24 mouse cellular contexts compared by ENCODE assay signal in genomic region chr4:151937441-151937840, GRCm38 (mm10). TPM values are rescaled to one million over a fixed set of nuclear protein-coding genes. Genes with fewer than 3 reads are reported as not detected.
A peak's percentile ranks its signal among the peaks of the same experiment; 100 is the strongest.
DNase-seq lines count a peak whose midpoint lies in the region; ATAC-seq and TF ChIP-seq lines count a peak whose summit lies in the region.
"Had no signal": no experiment of that assay in that cellular context is flagged by ENCODE, and none has a peak within 500 bp of the region (broad histone marks: within the 10 kb centered on the region; RNA-seq: fewer than 3 reads in every experiment).

No protein-coding gene starts in this region.

- TF ChIP-seq CTCF in E14TG2a.4 (conservative IDR thresholded peaks at IDR 0.05; ENCODE audit: low read length): no peak

- peaks cover 74% of the 10 kb centered on the region for H3K4me1 ChIP-seq in E14TG2a.4 (replicated peaks; ENCODE audit: low read depth, low read length)
- peaks cover 73% of the 10 kb centered on the region for H3K4me1 ChIP-seq in liver, embryonic 15.5 days (replicated peaks)

- 86% methylated on average over 13 of the region's 13 CpGs for WGBS in liver, embryonic 15.5 days (ENCODE audit: insufficient replicate concordance)

- H3K27me3 ChIP-seq in E14TG2a.4 (ENCODE audit: insufficient read depth, low read length): no peaks in the 10 kb centered on the region
- H3K27me3 ChIP-seq in liver, embryonic 15.5 days: no peaks in the 10 kb centered on the region
- H3K27me3 ChIP-seq: CH12.LX; forebrain, embryonic 13.5 days; hindbrain, embryonic 12.5 days; limb, embryonic 13.5 days; lung, embryonic 15.5 days; Patski had no signal

- peak overlapping the region; percentile 8; the same call in 1 of the 2 replicates for H3K4me3 ChIP-seq in E14TG2a.4 (replicated peaks; ENCODE audit: low read length)
- no peak overlapping the region for H3K4me3 ChIP-seq in liver, embryonic 15.5 days (replicated peaks)
- H3K4me3 ChIP-seq: embryonic facial prominence, embryonic 10.5 days; forebrain, embryonic 13.5 days; heart, embryonic 10.5 days; hindbrain, embryonic 12.5 days; limb, embryonic 13.5 days; lung, embryonic 15.5 days; myocyte had no signal

- DNase-seq in adrenal gland, adult 2 months: peak; percentile 40
- DNase-seq in adrenal gland, adult 8-10 months: no peak
- peak; percentile 87 for DNase-seq in kidney, adult 9 months
- no peak for DNase-seq in heart, adult 11 months
- no peak for DNase-seq in thymus, postnatal 10 days (ENCODE audit: low spot score in 2 of 2)
- DNase-seq in urinary bladder, adult 18-20 months (ENCODE audit: low spot score in 2 of 2): no peak
- DNase-seq: cerebellum, adult 2 months; gastrocnemius, postnatal 36 days; heart, postnatal 10 days; layer of hippocampus, adult 9-11 months; midbrain, embryonic 14.5 days; retina, postnatal 1 day; right cerebral cortex, postnatal 4 days had no signal

- ATAC-seq in liver, embryonic 15.5 days (ENCODE audit: insufficient read depth): no peak
- ATAC-seq: forebrain, embryonic 13.5 days; Patski had no signal

- H3K4me2 ChIP-seq in liver, embryonic 15.5 days: peak overlapping the region; percentile 27; the same call in 1 of the 2 replicates
- H3K4me2 ChIP-seq: forebrain, embryonic 13.5 days; hindbrain, embryonic 12.5 days; limb, embryonic 13.5 days; lung, embryonic 15.5 days had no signal

- no peaks in the 10 kb centered on the region for H3K9me3 ChIP-seq in E14TG2a.4 (ENCODE audit: low read length)
- H3K9me3 ChIP-seq in liver, embryonic 15.5 days (replicated peaks): no peaks in the 10 kb centered on the region
- H3K9me3 ChIP-seq: embryonic facial prominence, embryonic 10.5 days; forebrain, embryonic 13.5 days; heart, embryonic 10.5 days; hindbrain, embryonic 12.5 days; limb, embryonic 13.5 days; lung, embryonic 15.5 days had no signal

- no peak overlapping the region for H3K9ac ChIP-seq in liver, embryonic 15.5 days
- H3K9ac ChIP-seq: forebrain, embryonic 13.5 days; hindbrain, embryonic 12.5 days; limb, embryonic 13.5 days; lung, embryonic 15.5 days had no signal

- 0 out of 2 replicates have a peak overlapping the region, but pooled peaks have one; percentile 22 for H3K27ac ChIP-seq in liver, embryonic 15.5 days (replicated peaks)
- H3K27ac ChIP-seq: embryonic facial prominence, embryonic 10.5 days; forebrain, embryonic 13.5 days; heart, embryonic 10.5 days; hindbrain, embryonic 12.5 days; limb, embryonic 13.5 days; lung, embryonic 15.5 days had no signal

- peaks cover 56% of the 10 kb centered on the region for H3K36me3 ChIP-seq in E14TG2a.4 (ENCODE audit: insufficient read depth, low read length)
- peaks cover 28% of the 10 kb centered on the region; the same call in 1 of the 2 replicates for H3K36me3 ChIP-seq in liver, embryonic 15.5 days (replicated peaks)
- H3K36me3 ChIP-seq: lung, embryonic 15.5 days had no signal

RNA-seq across cellular contexts. Expression of gene Dnajc11, which starts 4.0 kb away (rescaled TPM):
- 100 to 1,000 TPM in 1 of 2 experiments, 10 to 100 TPM in 1; 97.7 to 103 TPM for total RNA-seq in adrenal gland, adult 2 months (2021)
- 84.5 and 107 TPM in 2 replicates for polyA plus RNA-seq in adrenal gland, adult 2 months (2012; rRNA removed)
- total RNA-seq in adrenal gland, adult 8-10 months (2022): 100 to 1,000 TPM in 2 of 4 experiments, 10 to 100 TPM in 2; 84.6 to 116 (median 104) TPM
- 45.5 and 49.1 TPM in 2 replicates for polyA plus RNA-seq in liver, embryonic 15.5 days (2015; fragmentation: Nextera tagmentation; extraction: Ambion mirVana)

RNA-seq across cellular contexts. Expression of gene Thap3, which starts 51.4 kb away (rescaled TPM):
- total RNA-seq in adrenal gland, adult 2 months (2021): 10 to 100 TPM; 13.8 to 24.1 TPM
- 64.6 and 88.7 TPM in 2 replicates for polyA plus RNA-seq in adrenal gland, adult 2 months (2012; rRNA removed)
- 10 to 100 TPM; 25.7 to 46.9 (median 36.6) TPM for total RNA-seq in adrenal gland, adult 8-10 months (2022)
- polyA plus RNA-seq in liver, embryonic 15.5 days (2015; fragmentation: Nextera tagmentation; extraction: Ambion mirVana): 6.4 and 7.9 TPM in 2 replicates

RNA-seq across cellular contexts. Expression of gene Phf13, which starts 58.6 kb away (rescaled TPM):
- total RNA-seq in adrenal gland, adult 2 months (2021): 10 to 100 TPM; 12.1 to 14.2 TPM
- 22.8 and 24.3 TPM in 2 replicates for polyA plus RNA-seq in adrenal gland, adult 2 months (2012; rRNA removed)
- 10 to 100 TPM; 14.0 to 20.5 (median 18.6) TPM for total RNA-seq in adrenal gland, adult 8-10 months (2022)
- 5.1 and 5.7 TPM in 2 replicates for polyA plus RNA-seq in liver, embryonic 15.5 days (2015; fragmentation: Nextera tagmentation; extraction: Ambion mirVana)

Comparison
In these comparisons a context has a peak if more than half of its experiments do, and no peak if none do; other contexts are left out.
1. DNase-seq: peak in adrenal gland, adult 2 months (single experiment) and kidney, adult 9 months (single experiment); none in adrenal gland, adult 8-10 months (single experiment), heart, adult 11 months (single experiment), thymus, postnatal 10 days (0 of 2) and urinary bladder, adult 18-20 months (0 of 2).